Mouse (Mus musculus) kidney, postnatal 25 days (tissue): ENCODE results near the gene Pde1a.

Experiments used
- DNase-seq, 2 experiments: peaks; one replicate each; pipeline ENCODE4 v3.0.0; 2021; ENCODE audit warnings: mixed read lengths in 2 of 2

The Pde1a gene

DNA sequence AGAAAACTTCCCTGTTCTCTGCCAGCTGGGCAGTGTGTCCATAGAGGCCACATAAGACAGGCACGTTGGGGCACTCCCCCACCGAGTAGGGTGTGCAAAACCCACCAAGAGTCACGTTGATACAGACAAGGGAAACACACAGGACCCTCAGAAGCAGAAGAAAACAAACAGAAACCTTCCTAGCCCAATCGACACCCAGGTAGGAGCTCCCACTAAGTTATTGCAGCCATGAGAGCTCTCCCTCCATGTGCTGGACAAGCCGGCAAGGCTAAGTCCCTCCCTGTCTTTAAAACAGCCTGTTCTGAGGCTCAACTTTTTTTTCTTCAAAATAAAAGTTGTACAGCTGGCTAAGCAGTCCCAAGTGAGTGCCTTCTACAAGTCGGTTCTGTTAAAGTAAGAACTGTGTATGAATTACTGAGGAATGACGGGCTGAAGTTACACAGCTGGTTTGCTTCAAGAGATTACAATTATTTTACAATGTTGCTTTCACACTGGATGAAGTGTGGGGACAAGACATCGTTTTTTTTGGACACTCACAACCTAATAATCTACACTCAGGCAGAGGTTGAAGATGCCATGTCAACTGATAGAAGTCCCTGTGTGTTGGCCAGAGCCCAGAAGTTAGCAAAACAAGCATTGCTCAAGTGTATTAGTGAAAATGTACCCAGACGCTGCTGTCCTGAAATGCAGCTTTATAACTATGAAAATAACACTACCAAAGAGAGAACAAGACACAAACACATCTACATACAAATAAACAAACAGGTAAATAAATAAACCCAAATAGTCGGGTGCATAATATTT, 90.4 kb downstream of the Pde1a start:
- DNase-seq: peak; percentile 35 to 63

DNA sequence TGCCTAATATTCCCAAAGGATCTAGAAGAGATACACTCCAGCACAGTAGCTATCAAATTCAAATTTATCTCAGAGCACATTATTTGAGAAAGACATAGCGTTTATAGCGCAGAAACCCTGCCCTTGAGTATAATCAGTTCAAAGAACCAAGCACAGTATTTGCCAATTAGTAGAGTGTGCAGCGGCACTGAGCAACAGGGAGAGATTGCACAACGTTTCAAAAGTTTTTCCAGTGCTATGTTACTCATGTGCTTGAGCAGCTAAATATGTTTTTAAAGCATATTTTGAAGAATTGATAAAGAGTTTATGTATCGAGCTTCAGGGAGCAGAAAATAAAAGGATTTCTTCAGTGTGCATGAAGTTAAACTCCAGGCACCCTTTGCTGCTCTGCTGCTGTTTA, 91.3 kb downstream of the Pde1a start:
- DNase-seq: no peak

DNA sequence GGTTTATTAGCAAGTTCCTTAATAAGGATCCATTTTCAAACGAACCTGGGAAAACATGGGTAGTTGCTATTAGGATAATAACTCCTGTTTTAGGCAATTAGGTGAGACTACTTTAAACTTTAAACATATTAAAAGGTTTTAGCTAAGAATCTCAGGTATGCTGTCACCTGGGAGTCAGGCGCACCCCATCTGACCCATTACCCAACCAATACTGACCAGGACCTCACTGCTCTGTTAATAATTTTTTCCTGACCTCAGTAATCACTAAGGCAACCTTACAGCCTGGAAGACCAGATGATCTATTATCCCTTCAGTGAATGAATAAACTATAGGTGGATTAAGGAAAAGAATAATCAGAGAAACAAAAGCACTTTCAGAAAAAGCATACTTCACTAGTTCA, 100.2 kb downstream of the Pde1a start:
- DNase-seq: peak; percentile 61 to 62

DNA sequence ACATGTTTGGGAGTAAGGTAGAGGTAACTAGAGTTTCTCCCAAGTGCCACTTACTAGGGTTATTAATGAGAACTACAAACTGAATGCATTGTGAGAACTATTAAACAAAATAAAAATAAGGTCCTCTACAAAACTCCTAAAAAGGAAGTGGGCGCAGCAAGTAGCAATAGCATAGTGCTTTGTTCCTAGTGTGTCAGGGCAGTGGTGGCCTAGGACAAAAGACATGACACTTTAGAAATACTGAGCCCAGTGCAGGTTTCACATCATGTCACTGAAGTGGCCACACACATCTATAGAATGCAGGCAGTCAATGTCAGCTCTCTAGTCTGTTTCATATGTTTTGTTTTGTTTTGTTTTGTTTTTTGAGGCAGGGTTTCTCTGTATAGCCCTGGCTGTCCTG, 103.2 kb downstream of the Pde1a start:
- no peak for DNase-seq

DNA sequence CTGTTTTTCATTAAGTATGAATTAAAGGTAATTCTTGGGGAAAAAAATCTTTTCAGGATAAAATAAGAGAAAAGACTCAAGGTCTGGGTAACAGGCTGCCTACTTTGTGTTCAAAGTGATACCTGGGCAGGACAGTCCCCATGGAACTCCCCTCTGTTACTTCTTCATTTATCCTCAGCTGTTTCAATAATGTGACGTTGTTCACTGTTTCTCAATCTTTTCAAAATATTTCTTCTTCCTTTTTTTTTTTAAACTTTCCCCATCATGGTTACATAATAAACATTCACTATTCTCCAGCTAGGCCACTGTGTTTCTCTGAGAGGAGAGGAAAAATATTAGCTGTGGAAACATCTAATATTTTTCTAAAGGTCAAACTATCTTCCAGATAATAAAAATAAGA, 103.7 kb downstream of the Pde1a start:
- no peak for DNase-seq

DNA sequence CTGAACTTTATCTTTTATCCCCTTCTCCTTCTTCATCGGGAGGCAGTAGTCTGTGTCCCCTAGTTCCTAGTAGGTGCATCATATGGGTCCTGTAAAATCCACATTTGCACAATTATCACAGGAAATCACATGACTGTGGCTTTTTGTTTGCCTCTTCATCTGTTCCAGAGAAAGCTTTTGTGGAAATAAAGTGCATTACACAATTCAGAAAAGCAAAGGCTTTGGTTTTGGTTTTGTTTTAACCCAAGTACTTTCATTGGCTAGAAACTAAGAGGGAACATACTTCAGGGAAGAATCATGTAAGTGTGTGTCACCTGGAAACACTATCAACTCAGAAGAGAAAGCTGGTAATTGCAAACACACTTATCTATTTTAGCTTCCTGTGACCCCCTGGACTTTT, 104.2 kb downstream of the Pde1a start:
- DNase-seq: no peak

DNA sequence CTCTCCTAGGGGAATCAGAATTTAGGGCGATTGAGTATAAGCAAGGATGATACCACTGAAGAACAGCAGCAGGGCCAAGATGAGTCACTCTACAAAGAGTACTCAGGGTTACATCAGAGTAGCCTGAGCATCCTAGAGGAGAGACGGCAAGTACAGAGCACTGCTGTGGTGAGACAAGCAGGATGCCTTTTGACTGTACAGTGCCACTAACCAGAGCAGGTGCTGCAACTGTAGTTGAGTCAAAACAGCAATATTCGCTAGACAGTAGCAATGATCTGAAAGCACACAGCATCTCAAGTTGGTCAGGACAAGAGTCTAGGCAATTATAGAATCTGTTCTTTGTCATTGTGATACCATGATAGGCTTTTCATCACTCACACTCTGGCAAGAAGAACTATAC, 115.1 kb downstream of the Pde1a start:
- DNase-seq: no peak

DNA sequence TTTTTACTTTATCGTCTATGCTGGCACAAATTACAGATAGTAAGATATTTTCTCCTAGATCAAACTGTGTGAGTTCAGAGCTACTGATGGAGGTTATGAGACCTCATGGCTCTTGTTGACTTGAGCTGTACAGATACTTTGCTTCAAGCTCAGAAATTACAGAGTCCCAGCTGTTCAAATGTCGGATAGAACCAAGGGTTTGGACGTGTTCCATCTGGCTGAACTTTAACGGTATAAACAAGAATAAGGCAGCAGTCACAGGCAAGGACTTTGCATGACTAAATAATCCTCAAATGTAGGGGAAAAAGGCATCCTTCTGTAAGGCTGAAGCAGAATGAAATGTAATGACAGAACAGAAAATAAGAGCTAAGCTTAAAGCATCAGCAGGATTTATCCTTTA, 116.2 kb downstream of the Pde1a start:
- peak in 1 of 2 experiments; percentile 56 for DNase-seq

DNA sequence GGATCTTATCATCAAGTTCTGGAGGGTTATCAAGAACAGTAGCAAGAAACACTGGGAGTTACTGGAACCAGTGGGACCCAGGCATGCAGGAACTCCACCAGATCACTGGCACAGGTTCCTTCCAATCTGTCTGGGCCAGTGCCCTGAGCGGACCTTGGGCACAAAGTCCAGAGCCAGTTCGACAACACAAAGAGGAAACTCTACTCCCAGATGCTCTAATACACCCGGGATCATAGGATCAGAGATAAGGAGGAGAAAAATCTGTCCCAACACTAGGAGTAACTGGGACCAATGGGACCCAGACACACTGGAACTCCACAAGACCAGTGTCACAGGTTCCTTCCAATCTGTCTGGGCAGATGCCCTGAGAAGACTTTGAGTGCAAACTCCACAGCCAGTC, 130.1 kb downstream of the Pde1a start:
- no peak for DNase-seq

DNA sequence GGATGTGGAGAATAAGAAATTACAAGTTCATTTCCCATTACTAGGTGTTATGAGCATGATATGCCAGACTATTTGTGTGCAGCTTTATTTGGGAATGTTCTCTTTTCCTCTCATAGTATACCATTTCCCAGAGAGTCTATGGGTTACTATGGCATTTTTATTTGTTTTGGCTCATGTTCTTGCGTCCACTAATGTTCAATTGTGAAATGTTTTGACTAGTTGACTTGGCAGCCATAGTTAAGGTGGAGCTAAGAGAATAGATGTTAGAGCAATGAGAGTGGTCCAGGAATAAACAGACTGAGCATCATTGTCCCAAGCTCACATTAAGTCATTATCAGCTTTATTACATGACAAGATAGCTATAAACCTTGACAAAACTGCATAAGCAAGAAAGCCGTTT, 130.8 kb downstream of the Pde1a start:
- DNase-seq: no peak

DNA sequence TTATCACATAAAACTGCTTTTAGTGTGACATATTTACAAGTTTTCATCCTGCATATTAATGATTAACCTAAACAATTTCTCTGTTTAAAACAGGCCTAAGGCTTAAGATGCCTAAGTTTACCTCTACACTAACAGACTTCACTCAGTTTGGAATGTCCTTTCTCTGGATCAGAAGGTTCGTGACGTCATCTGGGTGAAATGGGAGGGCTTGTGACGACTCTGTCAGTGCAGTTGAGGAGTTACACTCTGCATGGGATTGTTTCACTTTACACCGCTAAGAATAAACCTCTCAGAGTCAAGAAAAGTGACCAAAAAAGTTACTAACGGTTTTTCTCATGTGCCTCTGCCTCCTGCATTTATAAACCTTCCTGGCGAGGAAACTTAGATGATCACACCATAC, 137.6 kb downstream of the Pde1a start:
- DNase-seq: peak; percentile 16 to 44

DNA sequence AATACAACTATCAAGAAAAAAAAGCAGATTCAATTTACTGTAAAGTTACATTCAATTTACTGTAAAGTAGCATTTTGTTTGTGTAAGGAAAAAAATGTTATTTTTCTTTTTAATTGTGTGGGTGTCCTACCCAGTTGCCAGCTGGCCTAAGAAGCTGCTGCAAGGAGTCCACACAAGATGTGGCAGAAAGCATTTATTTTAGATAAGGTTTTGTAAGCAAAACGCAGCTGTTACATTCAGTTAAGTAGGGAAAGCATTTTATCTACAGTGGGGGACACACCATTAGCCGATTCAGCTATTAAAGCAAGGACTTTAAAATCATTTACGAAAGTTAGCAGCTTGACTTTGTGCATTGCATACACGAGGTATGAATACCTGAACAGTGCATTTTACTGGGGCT, 145.5 kb downstream of the Pde1a start:
- no peak for DNase-seq

DNA sequence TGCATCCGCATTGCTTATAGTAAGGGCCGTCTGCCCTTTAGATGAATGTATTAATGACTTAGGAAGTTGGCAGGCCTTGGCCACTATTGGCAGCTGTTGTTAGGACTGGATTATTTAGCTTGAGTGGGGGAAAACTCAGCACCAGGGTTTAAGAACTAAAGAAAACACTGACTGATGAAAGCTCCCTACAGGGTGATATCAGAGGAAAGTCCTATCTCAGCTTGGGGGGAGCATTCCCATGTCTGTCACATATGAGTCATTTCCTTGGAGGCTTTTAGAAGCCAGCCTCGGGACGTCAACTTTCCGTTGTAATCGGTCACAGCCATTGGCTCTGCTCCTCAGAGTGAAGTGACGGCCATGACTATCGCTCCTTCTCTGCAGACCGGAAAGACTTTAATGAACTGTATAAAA, 146.0 kb downstream of the Pde1a start:
- peak in 1 of 2 experiments; percentile 52 for DNase-seq

DNA sequence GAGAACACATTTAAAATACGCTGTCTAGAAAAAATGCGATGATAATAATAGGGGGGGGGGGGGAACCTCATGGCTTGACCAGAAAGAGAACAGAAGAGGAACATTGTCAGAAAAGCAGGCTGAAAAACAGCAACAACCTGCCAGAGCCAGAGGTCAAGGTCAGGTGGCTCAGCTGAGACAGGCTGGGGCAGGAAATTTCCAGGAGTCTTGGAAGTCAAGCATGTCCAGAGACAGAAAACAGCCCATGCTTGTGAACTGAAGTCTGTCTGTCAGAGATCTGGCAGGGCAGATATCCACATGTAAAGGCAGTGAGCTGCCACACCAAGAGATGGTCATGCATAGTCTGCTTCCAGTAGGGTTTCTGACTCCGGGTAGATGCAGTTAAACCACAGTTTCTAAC, 147.5 kb downstream of the Pde1a start:
- peak; percentile 40 to 68 for DNase-seq

DNA sequence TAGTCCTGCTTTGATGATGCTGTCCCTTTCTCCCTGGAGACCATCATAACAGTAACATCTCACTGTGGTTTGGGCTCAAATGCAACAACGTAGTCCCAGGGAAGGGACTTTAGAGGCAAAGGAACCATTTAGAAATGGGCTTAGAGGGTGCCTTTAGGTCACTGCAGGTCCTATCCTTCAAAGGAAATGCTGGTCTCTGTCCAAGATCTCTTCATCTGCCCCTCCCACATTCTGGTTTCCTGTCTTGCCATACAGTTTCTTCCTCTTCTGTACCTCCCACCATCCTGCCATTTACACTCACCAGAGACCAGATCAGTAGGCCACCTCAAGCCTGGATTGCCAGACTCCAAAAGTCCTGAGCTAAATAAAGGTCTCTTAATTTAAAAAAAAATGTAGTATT, 150.3 kb downstream of the Pde1a start:
- no peak for DNase-seq

DNA sequence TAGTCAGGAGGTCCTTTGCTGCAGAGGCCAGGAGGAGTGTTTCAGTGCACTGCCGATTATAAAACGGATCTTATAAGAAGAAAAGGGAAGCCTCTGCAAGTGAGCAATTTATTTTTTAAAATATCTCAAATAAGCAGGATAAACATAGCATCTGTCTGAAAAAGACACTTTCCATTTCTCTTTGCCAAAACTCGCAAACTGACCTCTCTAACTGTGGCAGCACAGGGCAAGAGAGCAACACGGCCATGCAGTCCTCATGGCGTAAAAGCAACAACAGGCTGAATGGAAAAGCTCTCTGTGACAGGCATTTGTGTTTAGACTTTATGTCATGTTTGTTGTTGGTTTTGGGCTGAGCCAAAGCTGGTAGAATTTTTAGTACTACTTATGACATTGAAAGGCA, 152.0 kb downstream of the Pde1a start:
- no peak for DNase-seq

DNA sequence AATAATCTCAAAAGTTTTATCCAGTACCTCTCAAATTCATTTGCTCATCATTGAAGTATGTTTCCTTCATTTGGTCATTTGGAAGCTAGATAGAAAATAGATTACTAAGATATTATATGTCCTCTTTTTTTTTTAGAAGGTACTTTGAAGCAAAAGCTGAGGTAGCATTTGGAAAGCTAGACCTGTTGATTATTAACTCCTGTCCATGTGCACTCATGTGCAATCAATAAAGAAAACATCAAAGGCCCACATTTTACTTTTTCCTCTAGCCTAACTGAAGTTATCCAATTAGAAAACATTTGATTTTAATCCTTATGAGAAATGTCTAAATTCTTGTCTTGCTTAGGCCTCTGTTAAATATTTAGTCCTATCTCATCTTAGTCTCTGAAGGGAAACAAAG, 153.3 kb downstream of the Pde1a start:
- DNase-seq: no peak

DNA sequence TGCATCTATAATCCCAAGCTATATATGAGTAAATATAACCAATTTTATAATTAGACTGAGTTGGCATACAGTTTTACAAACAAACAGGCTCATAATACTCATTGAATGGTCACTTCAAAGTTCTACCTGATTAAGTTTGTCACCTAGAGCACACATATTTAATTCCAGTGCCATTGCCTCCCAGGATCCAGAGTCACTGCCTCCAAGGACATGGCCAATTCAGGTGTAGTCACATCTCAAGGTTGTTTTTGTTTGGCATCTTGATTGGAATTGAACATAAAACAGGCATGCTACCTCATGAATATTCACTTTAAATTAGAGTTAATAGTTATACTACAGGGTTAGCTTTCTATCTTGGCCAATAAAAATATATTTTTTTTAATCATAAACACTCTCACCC, 157.0 kb downstream of the Pde1a start:
- DNase-seq: peak in 1 of 2 experiments; percentile 46

DNA sequence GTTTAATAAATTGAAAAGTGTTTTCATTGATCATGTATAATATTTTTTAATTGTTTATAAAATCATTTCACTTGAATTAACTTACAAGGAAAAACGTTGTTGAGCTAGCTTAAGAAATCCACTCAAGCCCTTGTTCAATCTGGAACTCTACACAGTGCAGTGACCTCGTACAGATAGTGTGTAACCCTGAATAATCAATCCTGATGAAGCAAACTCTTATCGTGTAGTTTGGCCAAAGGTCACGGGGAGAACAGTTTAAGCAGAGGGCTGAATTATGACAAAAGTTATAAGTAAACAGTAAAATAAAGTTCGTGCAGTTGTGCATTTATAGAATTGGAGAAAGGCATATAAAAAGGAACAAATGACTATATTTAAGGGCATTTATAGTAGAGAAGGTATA, 159.7 kb downstream of the Pde1a start:
- no peak for DNase-seq

DNA sequence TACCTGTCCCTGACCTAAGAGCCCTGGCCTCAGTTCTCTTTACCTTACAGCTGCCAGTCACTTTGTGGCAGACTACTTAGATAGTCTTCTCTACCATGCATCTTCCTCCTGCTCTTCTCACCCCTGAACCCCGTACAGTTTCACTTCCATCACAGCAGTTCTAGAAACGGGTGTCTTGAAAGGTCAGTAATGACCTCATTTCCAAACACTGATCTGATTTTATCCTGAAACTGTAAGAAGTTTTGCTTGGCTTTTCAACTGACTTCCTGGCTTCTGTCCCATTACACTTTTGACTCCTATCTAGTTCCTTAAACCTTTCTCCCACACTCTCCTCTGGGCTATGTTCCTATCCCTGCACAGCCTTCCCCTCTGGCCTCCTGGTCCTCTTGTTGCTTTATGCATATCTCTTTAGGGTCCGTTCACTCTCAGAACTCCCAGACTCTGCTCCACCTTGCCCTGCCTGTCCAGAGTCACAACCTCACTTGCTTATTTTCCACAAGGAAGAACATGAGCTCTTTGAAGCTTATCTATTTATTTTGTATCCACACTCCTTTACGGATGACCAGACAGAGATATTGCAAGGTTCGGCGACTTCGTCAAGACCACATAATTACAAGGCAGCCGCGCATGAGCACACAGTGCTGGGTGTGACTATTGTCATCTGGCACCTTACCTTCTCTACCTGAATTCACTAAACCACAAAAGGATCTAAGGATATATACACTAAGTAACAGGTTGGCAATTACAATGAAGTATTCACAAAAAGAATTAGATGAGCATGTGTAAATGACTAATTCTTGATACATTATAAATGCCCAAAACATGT, 162.4 kb downstream of the Pde1a start:
- peak in 1 of 2 experiments; percentile 44 for DNase-seq

DNA sequence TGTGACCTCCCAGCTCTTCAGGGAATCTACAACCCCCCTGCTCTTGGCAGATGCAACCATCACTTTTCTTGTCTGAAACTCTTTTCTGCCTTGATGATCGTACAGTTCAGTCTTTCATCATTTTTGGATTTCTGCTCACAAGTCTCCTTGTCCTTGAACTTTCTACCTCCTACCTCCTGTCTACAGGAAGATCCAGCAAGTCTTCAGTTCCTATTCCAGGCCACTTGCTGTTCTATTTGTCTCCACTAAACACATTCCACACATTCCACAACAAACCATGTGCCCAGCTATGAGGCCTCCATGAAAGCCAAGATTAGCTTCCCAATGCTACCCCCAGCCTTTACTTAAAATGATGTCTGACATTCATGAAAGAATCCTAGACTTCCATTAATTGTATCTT, 163.2 kb downstream of the Pde1a start:
- peak in 1 of 2 experiments; percentile 19 for DNase-seq

DNA sequence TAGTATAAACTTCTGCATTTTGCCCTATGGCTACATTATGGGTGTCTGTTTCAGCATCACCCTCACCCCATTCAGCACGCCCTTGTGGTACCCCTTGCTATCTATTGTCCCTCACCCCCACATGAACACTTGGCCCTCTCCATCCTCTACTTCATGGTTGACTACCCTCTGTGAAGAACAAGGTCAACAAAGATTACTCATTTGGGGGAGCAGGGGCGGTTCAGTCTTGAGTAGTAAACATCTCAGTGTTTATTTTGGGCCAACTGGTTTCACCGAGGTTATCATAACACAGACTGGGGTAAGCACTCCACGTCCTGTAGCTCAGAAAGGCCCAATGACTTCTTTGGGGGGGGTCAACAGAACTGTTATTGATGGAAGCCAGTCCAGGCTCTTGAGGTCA, 164.3 kb downstream of the Pde1a start:
- DNase-seq: peak in 1 of 2 experiments; percentile 47

DNA sequence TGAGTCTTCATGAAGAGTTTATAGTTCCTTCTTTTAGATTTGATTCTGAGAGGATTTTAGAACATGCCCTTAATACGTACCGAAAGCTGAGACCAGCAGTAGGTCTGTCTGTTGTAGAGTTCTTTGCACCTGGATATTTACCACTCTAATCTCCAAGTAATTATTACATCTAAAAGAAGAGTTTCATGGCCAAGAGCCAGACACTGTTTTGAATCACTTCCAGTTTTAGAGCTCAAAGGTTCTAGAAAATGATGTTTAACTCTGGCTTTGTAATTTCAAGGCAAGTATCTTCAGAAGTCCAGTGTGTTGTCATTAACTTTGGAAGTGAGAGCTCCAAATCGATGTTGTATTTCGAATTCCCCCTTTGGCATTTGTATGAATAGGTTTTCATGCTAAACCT, 167.8 kb downstream of the Pde1a start:
- peak in 1 of 2 experiments; percentile 66 for DNase-seq

DNA sequence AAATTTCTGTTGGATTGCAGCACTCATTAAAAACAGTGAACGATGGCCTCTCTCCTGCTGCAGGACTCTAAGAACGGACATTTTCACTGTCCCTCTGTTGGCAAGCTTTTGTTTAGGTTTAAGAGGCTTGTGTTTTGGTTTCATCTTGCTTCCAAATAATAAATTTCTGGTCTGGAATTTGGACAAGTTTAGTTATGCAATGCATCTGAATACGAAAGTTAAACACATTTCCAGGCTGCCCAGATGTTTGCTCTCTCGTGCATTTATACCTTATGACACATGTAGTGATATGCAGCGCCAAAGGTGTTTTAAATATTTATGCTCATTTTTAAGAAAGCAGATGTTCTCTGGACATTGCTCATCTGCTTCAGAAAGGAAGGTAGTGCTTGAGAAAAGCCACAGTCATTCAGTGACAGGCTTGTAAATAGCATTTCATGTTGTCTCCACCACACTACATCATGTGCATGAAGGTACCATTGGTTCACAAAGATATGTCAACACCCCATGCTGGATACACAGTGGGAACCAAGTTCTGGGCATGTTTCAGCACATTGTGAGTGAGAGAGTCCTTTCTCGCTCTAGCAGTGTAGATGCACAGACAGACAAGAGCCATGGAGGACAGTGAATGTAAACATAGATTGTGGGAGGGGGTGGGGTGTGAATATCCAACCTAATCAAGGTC, 171.5 kb downstream of the Pde1a start:
- no peak for DNase-seq
